Comparison of ENCODE assay signal across 21 mouse cellular contexts in the genomic region with DNA sequence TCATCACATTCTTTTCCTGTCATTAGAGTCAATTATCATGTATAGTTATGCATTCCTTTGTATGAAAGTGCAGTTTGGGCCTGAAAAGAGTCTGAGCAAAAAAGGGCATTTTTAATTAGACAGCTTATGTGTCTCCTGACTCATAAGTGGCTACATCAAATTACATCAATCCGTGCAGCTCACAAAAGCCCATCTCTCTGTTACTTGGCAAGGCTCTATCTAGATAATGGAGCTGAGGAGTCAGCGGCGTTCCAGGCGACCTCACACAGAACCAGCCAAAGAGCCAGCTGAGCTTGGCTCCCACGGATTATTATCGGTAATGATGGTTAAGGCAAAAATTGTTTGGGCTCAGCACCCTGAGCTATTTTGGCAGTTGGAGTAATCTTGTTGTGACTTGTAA.
DNase-seq lines count a peak whose midpoint lies in the region; ATAC-seq and TF ChIP-seq lines count a peak whose summit lies in the region.
"Had no signal": no experiment of that assay in that cellular context is flagged by ENCODE, and none has a peak within 500 bp of the region (broad histone marks: within the 10 kb centered on the region; RNA-seq: fewer than 3 reads in every experiment).

No protein-coding gene starts in this region.

- ATAC-seq in hindbrain, embryonic 16.5 days: 0 out of 2 replicates have a peak, but pooled peaks have one; percentile 24
- ATAC-seq in hindbrain, embryonic 13.5 days (ENCODE audit: low FRiP score): no peak
- ATAC-seq in midbrain, postnatal 0 days (ENCODE audit: low FRiP score): no peak
- ATAC-seq in midbrain, embryonic 16.5 days: no peak
- peak; percentile 62; the same call in 1 of the 2 replicates for ATAC-seq in embryonic facial prominence, embryonic 13.5 days (ENCODE audit: insufficient number of reproducible peaks, insufficient read depth, low FRiP score, low TSS enrichment, low read depth)
- ATAC-seq in forebrain, postnatal 0 days: peak; percentile 66
- ATAC-seq: inflammation-experienced regulatory T-cells, adult 6 months had no signal

- H3K9me3 ChIP-seq in hindbrain, embryonic 16.5 days (ENCODE audit: control insufficient read depth, low read length): no peaks in the 10 kb centered on the region
- no peaks in the 10 kb centered on the region for H3K9me3 ChIP-seq in hindbrain, embryonic 13.5 days
- H3K9me3 ChIP-seq in midbrain, postnatal 0 days (ENCODE audit: low read length): no peaks in the 10 kb centered on the region
- H3K9me3 ChIP-seq in midbrain, embryonic 16.5 days (replicated peaks; ENCODE audit: control insufficient read depth, low read length, poor library complexity, severe bottlenecking): 0 out of 2 replicates have a peak, but pooled peaks cover 2% of the 10 kb centered on the region
- H3K9me3 ChIP-seq in embryonic facial prominence, embryonic 13.5 days: no peaks in the 10 kb centered on the region
- H3K9me3 ChIP-seq in forebrain, postnatal 0 days (ENCODE audit: low read length): no peaks in the 10 kb centered on the region
- H3K9me3 ChIP-seq: heart, embryonic 12.5 days had no signal

- TF ChIP-seq CTCF in midbrain, postnatal 0 days (IDR thresholded peaks at IDR 0.05): no peak
- TF ChIP-seq CTCF in forebrain, postnatal 0 days (IDR thresholded peaks at IDR 0.05; ENCODE audit: low read depth): no peak

- H3K9ac ChIP-seq in hindbrain, embryonic 16.5 days (ENCODE audit: low read depth, low read length): no peak overlapping the region
- no peak overlapping the region for H3K9ac ChIP-seq in hindbrain, embryonic 13.5 days
- no peak overlapping the region for H3K9ac ChIP-seq in midbrain, postnatal 0 days (replicated peaks; ENCODE audit: low read length, poor library complexity, severe bottlenecking)
- no peak overlapping the region for H3K9ac ChIP-seq in midbrain, embryonic 16.5 days (ENCODE audit: low read depth, low read length)
- H3K9ac ChIP-seq in embryonic facial prominence, embryonic 13.5 days: no peak overlapping the region
- H3K9ac ChIP-seq in forebrain, postnatal 0 days: no peak overlapping the region
- H3K9ac ChIP-seq: heart, embryonic 12.5 days had no signal

- H3K4me2 ChIP-seq in hindbrain, embryonic 16.5 days (ENCODE audit: low read length): no peak overlapping the region
- H3K4me2 ChIP-seq in hindbrain, embryonic 13.5 days: no peak overlapping the region
- no peak overlapping the region for H3K4me2 ChIP-seq in midbrain, postnatal 0 days (ENCODE audit: low read depth, low read length, poor library complexity, severe bottlenecking)
- H3K4me2 ChIP-seq in midbrain, embryonic 16.5 days (ENCODE audit: low read length): no peak overlapping the region
- H3K4me2 ChIP-seq in embryonic facial prominence, embryonic 13.5 days: no peak overlapping the region
- no peak overlapping the region for H3K4me2 ChIP-seq in forebrain, postnatal 0 days (ENCODE audit: low read depth)
- H3K4me2 ChIP-seq: heart, embryonic 12.5 days; midbrain, embryonic 11.5 days had no signal

- 49% methylated on average over 6 of the region's 6 CpGs for WGBS in hindbrain, embryonic 16.5 days
- 67% methylated on average over 6 of the region's 6 CpGs for WGBS in hindbrain, embryonic 13.5 days
- WGBS in midbrain, postnatal 0 days: 59% methylated on average over 6 of the region's 6 CpGs
- WGBS in midbrain, embryonic 16.5 days: 54% methylated on average over 6 of the region's 6 CpGs
- 59% methylated on average over 6 of the region's 6 CpGs for WGBS in embryonic facial prominence, embryonic 13.5 days
- 19% methylated on average over 6 of the region's 6 CpGs for WGBS in forebrain, postnatal 0 days

- no peak overlapping the region for H3K27ac ChIP-seq in hindbrain, embryonic 16.5 days (ENCODE audit: low read depth, low read length)
- H3K27ac ChIP-seq in hindbrain, embryonic 13.5 days: no peak overlapping the region
- H3K27ac ChIP-seq in midbrain, postnatal 0 days (ENCODE audit: low read depth, low read length): no peak overlapping the region
- no peak overlapping the region for H3K27ac ChIP-seq in midbrain, embryonic 16.5 days (ENCODE audit: low read length)
- H3K27ac ChIP-seq in embryonic facial prominence, embryonic 13.5 days: no peak overlapping the region
- no peak overlapping the region for H3K27ac ChIP-seq in forebrain, postnatal 0 days (ENCODE audit: low read depth, low read length)
- H3K27ac ChIP-seq: layer of hippocampus, adult 2 months had no signal

- H3K4me1 ChIP-seq in hindbrain, embryonic 16.5 days (ENCODE audit: control insufficient read depth, insufficient read depth, low read depth, low read length): no peaks in the 10 kb centered on the region
- H3K4me1 ChIP-seq in hindbrain, embryonic 13.5 days (replicated peaks): no peaks in the 10 kb centered on the region
- H3K4me1 ChIP-seq in midbrain, postnatal 0 days (ENCODE audit: insufficient read depth, low read length): no peaks in the 10 kb centered on the region
- no peaks in the 10 kb centered on the region for H3K4me1 ChIP-seq in midbrain, embryonic 16.5 days (ENCODE audit: control insufficient read depth, insufficient read depth, low read length)
- H3K4me1 ChIP-seq in embryonic facial prominence, embryonic 13.5 days: no peaks in the 10 kb centered on the region
- no peaks in the 10 kb centered on the region for H3K4me1 ChIP-seq in forebrain, postnatal 0 days (ENCODE audit: insufficient read depth)
- H3K4me1 ChIP-seq: heart, embryonic 12.5 days had no signal

- no peaks in the 10 kb centered on the region for H3K36me3 ChIP-seq in hindbrain, embryonic 16.5 days (ENCODE audit: control insufficient read depth, insufficient read depth, low read length)
- no peaks in the 10 kb centered on the region for H3K36me3 ChIP-seq in hindbrain, embryonic 13.5 days
- no peaks in the 10 kb centered on the region for H3K36me3 ChIP-seq in midbrain, postnatal 0 days (ENCODE audit: insufficient read depth, low read length)
- no peaks in the 10 kb centered on the region for H3K36me3 ChIP-seq in midbrain, embryonic 16.5 days (ENCODE audit: control insufficient read depth, insufficient read depth, low read length)
- no peaks in the 10 kb centered on the region for H3K36me3 ChIP-seq in embryonic facial prominence, embryonic 13.5 days
- H3K36me3 ChIP-seq in forebrain, postnatal 0 days (ENCODE audit: insufficient read depth): no peaks in the 10 kb centered on the region
- H3K36me3 ChIP-seq: heart, embryonic 12.5 days had no signal

- intact Hi-C loops in left cerebral cortex, postnatal 25 days (cut with DNase I): no loop called here

- no peak overlapping the region for H3K4me3 ChIP-seq in hindbrain, embryonic 16.5 days (ENCODE audit: low read length)
- no peak overlapping the region for H3K4me3 ChIP-seq in hindbrain, embryonic 13.5 days
- no peak overlapping the region for H3K4me3 ChIP-seq in midbrain, postnatal 0 days (ENCODE audit: low read depth, low read length)
- no peak overlapping the region for H3K4me3 ChIP-seq in midbrain, embryonic 16.5 days (ENCODE audit: low read depth, low read length)
- no peak overlapping the region for H3K4me3 ChIP-seq in embryonic facial prominence, embryonic 13.5 days
- H3K4me3 ChIP-seq in forebrain, postnatal 0 days (ENCODE audit: low read depth, low read length): no peak overlapping the region
- H3K4me3 ChIP-seq: heart, embryonic 12.5 days; layer of hippocampus, adult 2 months; myocyte had no signal

- H3K27me3 ChIP-seq in hindbrain, embryonic 16.5 days (replicated peaks; ENCODE audit: control insufficient read depth, insufficient read depth, low read length): no peaks in the 10 kb centered on the region
- no peaks in the 10 kb centered on the region for H3K27me3 ChIP-seq in hindbrain, embryonic 13.5 days
- H3K27me3 ChIP-seq in midbrain, postnatal 0 days (ENCODE audit: insufficient read depth, low read length): no peaks in the 10 kb centered on the region
- H3K27me3 ChIP-seq in midbrain, embryonic 16.5 days (ENCODE audit: control insufficient read depth, insufficient read depth, low read depth, low read length): no peaks in the 10 kb centered on the region
- no peaks in the 10 kb centered on the region for H3K27me3 ChIP-seq in embryonic facial prominence, embryonic 13.5 days
- H3K27me3 ChIP-seq in forebrain, postnatal 0 days (ENCODE audit: insufficient read depth, low read length): no peaks in the 10 kb centered on the region
- H3K27me3 ChIP-seq: heart, embryonic 12.5 days had no signal

- DNase-seq in midbrain, postnatal 0 days (ENCODE audit: low spot score): peak; percentile 27
- no peak for DNase-seq in forebrain, postnatal 0 days
- no peak for DNase-seq in layer of hippocampus, postnatal 25 days (ENCODE audit: extremely low spot score in 1 of 2, low spot score in 1 of 2)
- DNase-seq in left cerebral cortex, postnatal 25 days (ENCODE audit: low spot score in 2 of 2): no peak
- DNase-seq: adrenal gland, adult 8-10 months; gastrocnemius, postnatal 36 days; heart, postnatal 36 days; liver; lung, adult 18-20 months; lung, postnatal 4 days; right cerebral cortex, postnatal 14 days; thymus, adult 18-20 months had no signal

Comparison
In these comparisons a context has a peak if more than half of its experiments do, and no peak if none do; other contexts are left out.
1. ATAC-seq: peak in hindbrain, embryonic 16.5 days (single experiment), embryonic facial prominence, embryonic 13.5 days (single experiment) and forebrain, postnatal 0 days (single experiment); none in hindbrain, embryonic 13.5 days (single experiment), midbrain, postnatal 0 days (single experiment) and midbrain, embryonic 16.5 days (single experiment).